Mouse (Mus musculus): ENCODE measurements around the gene 4930404N11Rik.

Gene 4930404N11Rik

GRCm38 (mm10) chr10:81354738-81355477 is 10.7 kb downstream of the 4930404N11Rik start:
- no peak for DNase-seq (ENCODE audit: low spot score)

DNA sequence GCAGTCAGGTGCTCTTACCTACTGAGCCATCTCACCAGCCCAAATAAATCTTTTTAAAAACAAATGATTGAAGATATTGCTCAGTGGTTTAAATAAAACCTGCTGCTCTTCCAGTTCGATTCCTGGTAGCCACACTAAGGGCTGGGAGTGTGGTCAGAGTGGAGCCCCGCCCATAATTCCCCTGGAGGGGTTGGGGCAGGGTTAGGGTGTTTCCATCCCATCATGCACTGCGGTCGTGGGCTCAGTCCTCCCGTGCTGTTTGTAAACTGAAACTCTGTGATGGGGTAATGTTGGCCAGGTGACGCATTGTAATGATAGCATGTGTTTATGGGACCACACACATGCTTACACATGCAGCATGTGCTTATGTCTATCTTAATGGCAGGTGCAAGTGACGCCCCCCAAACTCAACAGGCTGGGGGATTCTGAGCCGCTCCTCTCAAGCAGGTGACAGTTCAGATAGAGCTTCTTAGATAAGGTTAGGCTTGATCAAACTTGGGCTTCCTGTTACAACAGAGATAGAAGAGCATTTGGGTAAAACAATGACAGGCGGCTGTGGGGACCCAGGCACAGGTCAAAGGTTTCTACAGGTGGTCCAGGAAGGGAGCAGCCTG is 13.8 kb downstream of the 4930404N11Rik start:
- DNase-seq (ENCODE audit: low spot score), result peak; percentile 83

DNA sequence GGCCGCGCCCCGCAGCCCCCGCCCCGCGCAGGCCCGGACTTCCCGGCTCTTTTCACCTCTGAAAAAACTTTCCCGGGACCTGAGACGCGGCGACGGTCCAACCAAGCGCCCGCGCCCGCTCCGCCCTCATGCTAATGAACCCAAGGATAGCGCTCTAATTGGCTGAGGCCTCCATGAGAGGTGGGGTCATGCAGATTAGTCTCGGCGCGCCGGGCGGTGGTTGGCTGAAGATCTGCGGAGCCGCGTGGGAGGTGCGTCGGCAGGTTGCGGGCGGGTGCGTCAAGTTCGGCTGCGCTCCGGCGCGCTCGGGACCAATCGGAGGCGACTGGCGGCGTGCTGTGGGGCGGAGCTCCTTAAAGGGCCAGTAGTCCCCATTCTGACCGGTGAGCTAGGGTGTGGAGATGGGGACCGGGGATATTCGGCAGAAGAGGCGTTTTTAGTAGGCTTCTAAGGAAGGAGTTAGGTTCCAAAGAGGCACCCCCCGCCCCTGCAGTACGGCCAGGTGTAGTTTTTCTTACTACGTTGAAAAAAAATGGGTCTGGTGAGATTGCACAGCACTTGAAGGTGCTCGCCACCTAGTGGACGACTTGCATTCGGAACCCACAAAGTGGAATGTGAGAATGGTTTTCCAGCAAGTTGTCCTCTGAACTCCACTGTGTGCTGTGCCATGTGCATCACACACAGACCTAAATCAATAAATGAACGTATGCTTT is 15.1 kb downstream of the 4930404N11Rik start, which contains the start of gene Hmg20b:
TSS of gene Hmg20b (minus strand) at position 130 of the 713 bp plus-strand sequence.
- DNase-seq (ENCODE audit: low spot score), result peak; percentile 98

- DNase-seq (ENCODE audit: low spot score), result no peak
Measured at GRCm38 (mm10) chr10:81349961-81350350, 15.7 kb downstream of the 4930404N11Rik start.

- DNase-seq (ENCODE audit: low spot score), result peak; percentile 70
Measured at GRCm38 (mm10) chr10:81349146-81349545, 16.5 kb downstream of the 4930404N11Rik start.

- DNase-seq (ENCODE audit: low spot score), result peak; percentile 67
Measured at GRCm38 (mm10) chr10:81346453-81347067, 19.1 kb downstream of the 4930404N11Rik start.

DNA sequence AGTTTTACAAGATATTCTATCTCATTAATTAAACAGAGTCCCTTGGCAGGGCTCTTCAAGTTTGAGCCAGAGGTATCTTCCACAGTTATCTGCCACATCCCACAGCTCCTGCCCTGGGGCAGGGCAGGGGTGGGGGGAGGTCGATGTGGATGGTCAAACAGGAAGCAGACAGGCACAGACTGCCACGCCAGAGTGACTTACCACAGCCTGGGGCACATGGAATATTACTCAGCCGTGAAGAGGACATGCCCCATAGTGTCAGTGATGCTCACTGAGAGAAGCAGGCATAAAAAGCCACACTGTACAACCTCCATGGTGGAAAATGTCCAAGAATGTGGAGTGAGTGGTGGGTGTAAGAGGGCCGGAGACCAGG is 20.5 kb downstream of the 4930404N11Rik start:
- DNase-seq (ENCODE audit: low spot score), result no peak

GRCm38 (mm10) chr10:81344421-81345161 is 21.0 kb downstream of the 4930404N11Rik start:
- DNase-seq (ENCODE audit: low spot score), result no peak

DNA sequence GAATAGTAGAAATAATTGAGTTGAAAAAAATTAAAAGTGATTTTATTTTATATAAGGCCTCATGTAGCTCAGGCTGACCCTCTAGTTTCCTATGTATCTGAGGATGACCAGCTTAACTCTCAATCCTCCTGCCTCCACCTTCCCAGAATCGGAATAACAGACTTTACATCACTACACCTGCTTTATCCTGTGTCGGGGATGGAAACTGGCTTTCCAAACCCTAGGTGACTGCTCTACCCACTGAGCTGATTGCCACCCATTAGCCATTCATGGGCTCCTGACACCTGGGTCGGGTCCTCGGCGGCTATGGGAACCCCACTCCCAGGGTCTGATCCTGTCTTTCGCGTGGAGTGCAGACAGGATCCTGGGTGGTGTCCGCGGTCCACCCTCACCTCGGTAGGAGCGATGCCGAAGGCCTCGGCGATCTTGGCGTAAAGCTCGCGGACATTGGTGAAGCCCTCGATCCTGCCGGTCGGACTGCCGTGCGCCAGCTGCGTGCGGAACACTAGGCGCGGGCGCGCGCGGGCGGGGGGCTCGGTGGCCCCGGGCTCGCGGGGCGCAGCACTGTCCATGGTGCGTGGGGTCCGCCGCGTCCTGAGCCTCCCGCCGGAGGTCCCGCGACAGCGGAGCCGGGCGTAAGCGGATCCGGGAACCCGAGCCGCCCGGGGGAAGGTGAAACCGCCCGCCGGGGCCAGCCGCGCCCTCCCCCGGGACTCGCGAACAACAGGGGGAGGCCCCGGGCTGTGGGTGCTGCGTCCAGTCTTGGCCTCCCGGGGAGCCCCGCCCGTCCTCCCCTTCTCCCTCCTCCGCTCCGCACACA is 22.7 kb downstream of the 4930404N11Rik start, which contains the start of gene Gipc3:
TSS of gene Gipc3 (minus strand) at position 581 of the 820 bp plus-strand sequence.
- no peak for DNase-seq (ENCODE audit: low spot score)

DNA sequence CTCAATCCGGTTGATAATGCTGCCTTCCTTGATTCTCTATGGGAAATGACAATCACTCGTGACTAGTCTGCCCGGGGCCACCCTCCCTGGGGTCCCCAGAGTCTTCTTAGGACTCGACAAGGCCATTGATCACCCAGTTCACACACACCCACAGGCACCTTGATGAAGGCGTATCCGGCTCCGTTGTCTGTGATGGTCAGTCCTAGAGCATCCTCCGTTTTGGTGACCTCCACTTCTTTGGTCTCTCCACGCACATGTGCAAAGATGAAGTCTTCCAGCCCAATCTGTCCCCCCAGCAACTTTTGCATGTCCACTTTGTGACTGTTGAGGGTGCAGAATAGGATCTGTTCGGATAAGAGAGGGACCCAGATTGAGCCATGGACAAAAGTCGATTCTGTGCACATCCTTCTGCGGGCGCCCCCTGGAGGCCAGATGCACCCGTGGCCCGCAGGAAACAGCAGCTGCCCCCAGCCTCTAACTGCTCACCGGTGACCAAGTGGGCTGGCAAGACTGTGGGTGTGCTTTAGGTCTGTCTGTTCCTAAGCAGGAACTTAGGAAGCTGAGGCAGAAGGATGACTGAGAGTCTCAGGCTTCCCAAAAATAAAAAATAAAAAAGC is 24.2 kb downstream of the 4930404N11Rik start:
- no peak for DNase-seq (ENCODE audit: low spot score)

GRCm38 (mm10) chr10:81340551-81341332 is 24.9 kb downstream of the 4930404N11Rik start:
- no peak for DNase-seq (ENCODE audit: low spot score)

DNA sequence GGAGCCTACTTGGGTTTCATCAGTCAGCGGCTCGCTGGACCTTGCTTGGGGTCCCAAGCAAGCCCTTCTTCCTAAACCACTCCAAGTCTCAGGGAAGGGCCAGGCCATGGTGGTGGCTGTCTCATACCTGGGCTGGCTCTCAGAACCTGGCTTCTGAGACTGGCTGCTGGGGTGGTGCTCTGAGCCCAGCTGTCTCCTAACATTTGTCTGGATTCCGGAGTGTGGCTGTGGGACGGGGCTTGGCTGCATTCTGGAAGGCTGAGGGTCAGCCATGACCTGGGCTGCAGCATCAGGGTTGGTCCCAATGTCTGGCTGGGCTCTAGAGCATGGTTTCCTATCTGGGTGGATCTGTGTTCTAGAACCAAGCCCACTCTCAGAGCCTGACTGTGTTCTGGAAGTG is 29.1 kb downstream of the 4930404N11Rik start:
- no peak for DNase-seq (ENCODE audit: low spot score)

- DNase-seq (ENCODE audit: low spot score), result no peak
Measured at GRCm38 (mm10) chr10:81335393-81336340, 29.9 kb downstream of the 4930404N11Rik start.

DNA sequence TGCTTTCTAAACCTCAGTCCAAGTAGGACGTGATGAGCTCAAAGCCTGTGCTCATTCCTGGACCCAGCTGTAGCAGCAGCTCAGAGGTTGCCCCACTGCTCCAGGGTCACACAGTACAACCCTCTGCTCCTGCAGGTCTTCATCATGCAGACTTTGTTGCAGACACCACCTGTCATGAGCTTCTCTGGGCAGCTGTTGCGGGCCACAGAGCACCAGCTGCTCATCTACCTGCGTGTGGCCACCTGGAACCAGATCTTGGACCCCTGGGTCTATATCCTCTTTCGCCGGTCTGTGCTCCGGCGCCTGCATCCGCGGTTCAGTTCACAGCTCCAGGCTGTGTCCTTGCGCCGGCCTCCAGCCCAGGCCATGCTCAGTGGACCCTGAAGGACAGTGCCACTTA is 31.3 kb downstream of the 4930404N11Rik start:
- DNase-seq (ENCODE audit: low spot score), result no peak

GRCm38 (mm10) chr10:81332277-81332676 is 33.3 kb downstream of the 4930404N11Rik start:
- DNase-seq (ENCODE audit: low spot score), result no peak

- no peak for DNase-seq (ENCODE audit: low spot score)
Measured at GRCm38 (mm10) chr10:81330007-81330406, 35.6 kb downstream of the 4930404N11Rik start.

DNA sequence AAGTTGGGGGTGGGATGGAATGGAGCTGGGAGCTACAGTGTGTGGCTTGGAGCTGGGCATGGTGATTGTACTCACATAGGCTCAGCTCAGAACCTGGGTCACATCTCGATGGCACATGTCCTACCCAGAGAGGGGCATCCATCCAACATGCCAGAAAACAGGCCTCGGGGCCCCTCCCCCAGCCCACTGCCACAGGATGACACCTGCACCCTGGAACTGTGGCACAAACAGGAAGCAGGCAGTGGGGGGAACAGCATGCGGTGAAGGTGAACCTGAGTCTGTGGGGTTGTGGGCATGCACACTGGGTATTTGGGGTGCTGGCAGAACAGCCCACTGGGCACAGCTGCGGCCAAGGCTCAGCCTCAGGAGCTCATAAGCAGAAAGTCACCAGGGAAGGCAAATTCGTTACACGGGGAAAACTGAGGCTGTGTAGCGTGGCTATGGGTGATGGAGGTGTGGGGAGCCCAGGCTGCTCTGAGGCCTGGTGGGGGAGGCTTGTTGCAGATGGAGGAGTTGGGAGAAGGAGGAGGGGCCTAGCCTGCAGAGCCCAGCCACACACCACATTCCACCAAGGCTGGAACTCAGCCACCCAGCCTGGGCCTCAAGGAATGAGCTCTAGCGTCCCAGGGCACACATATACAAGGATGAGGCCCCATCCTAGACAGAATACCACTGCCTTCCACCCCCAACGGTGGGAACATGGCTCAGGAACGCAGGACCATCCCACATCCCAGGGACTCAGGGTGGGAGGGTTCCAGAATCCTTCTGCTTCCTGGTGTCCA is 36.2 kb downstream of the 4930404N11Rik start:
- DNase-seq (ENCODE audit: low spot score), result no peak

GRCm38 (mm10) chr10:81328386-81328785 is 37.2 kb downstream of the 4930404N11Rik start, which contains the start of gene Tbxa2r:
Gene Tbxa2r (plus strand): TSS chr10:81328731.
- DNase-seq (ENCODE audit: low spot score), result no peak
